Mouse (Mus musculus): ENCODE data around the gene Ttc23.

DNA sequence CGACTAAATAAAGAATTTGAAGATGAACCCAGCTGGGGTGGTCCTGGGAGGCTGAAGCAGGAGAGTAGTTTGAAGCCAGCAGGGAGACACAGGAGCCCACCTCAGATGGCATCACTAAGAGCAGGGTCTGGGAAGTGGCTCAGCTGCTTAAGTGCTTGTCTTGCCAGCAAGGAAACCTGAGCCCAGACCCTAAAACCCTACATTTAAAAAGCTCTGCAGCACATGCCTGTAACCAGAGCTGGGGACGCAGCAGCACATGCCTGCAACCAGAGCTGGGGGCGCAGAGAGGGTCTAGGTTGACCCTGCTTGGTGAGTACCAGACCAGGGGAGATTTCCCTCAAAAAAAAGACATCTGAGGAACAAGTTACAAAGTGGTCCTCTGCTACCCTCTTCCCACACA is 28.9 kb upstream of the Ttc23 start:
- TF ChIP-seq POLR2A (IDR thresholded peaks at IDR 0.05; ENCODE audit: borderline replicate concordance, insufficient read depth, low read length) (no peak), CTCF (IDR thresholded peaks at IDR 0.05; ENCODE audit: borderline replicate concordance, insufficient read depth, low read depth, low read length) (no peak)
